Mouse (Mus musculus): ENCODE measurements at regions not wholly inside any gene's neighbourhood (a gene's known extent, or its start where the extent isn't known, plus 50 kb on each side); places are given as distances from the start of the nearest gene placed in this dataset.

DNA sequence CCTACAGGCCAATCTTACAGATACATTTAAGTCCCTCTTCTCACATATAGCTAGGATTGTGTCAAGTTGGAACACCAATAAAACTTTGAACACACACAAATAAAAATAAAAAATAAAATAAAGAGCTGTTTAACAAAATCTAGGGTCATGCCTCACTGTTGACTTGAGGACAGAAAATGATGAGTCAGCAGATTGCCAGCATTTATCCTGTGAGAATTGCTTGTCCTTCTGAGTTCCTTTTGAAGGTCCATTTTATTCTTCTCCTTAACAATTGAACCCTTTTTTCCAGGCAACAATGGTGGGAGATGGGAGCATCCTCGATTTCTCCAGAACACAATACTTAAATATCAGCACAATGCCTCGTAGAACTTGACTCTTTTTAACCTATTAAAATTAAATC lies 1022.4 kb upstream of the Adgrl4 start:
- no peak for TF ChIP-seq CTCF (IDR thresholded peaks at IDR 0.05 in 2 of 3, conservative IDR thresholded peaks at IDR 0.05 in 1 of 3; ENCODE audit: control insufficient read depth in 1 of 3, insufficient read depth in 1 of 3, low read depth in 2 of 3, low read length in 3 of 3, poor library complexity in 1 of 3, severe bottlenecking in 1 of 3)
- no peak for TF ChIP-seq MYC (IDR thresholded peaks at IDR 0.05; ENCODE audit: low read depth, low read length)
- no peak for TF ChIP-seq CHD1 (IDR thresholded peaks at IDR 0.05; ENCODE audit: low read depth, low read length)
- no peak for TF ChIP-seq CHD2 (IDR thresholded peaks at IDR 0.05; ENCODE audit: low read length)
- TF ChIP-seq POLR2A (IDR thresholded peaks at IDR 0.05; ENCODE audit: control insufficient read depth in 1 of 2, insufficient read depth in 1 of 2, low read depth in 1 of 2, low read length in 2 of 2, poor library complexity in 1 of 2) = no peak
- no peak for TF ChIP-seq SIN3A (IDR thresholded peaks at IDR 0.05; ENCODE audit: low read length)
- no peak for TF ChIP-seq USF2 (IDR thresholded peaks at IDR 0.05; ENCODE audit: borderline replicate concordance in 1 of 2, insufficient read depth in 1 of 2, low read depth in 1 of 2, low read length in 2 of 2)
- no peak for TF ChIP-seq BHLHE40 (IDR thresholded peaks at IDR 0.05; ENCODE audit: borderline replicate concordance, low read depth, low read length)

Measured in MEL (cell line).